8 mouse cellular contexts compared by ENCODE assay signal in genomic region chr1:175491861-175492682, GRCm38 (mm10). TPM values are rescaled to one million over a fixed set of nuclear protein-coding genes. Genes with fewer than 3 reads are reported as not detected.
DNase-seq lines count a peak whose midpoint lies in the region; ATAC-seq lines count a peak whose summit lies in the region.

Rgs7 (minus strand) TSS chr1:175492500.

- no peaks in the 10 kb centered on the region for H3K9me3 ChIP-seq in forebrain, embryonic 10.5 days
- no peaks in the 10 kb centered on the region for H3K9me3 ChIP-seq in heart, embryonic 15.5 days (replicated peaks)
- no peaks in the 10 kb centered on the region for H3K9me3 ChIP-seq in liver, embryonic 12.5 days (replicated peaks)

- H3K27me3 ChIP-seq in forebrain, embryonic 10.5 days (ENCODE audit: poor library complexity, severe bottlenecking) = peaks cover 49% of the 10 kb centered on the region
- H3K27me3 ChIP-seq in heart, embryonic 15.5 days = peaks cover 37% of the 10 kb centered on the region
- peaks cover 31% of the 10 kb centered on the region for H3K27me3 ChIP-seq in liver, embryonic 12.5 days (replicated peaks)

- WGBS in forebrain, embryonic 10.5 days = 1% methylated on average over 68 of the region's 82 CpGs
- WGBS in heart, embryonic 15.5 days = under 1% methylated on average over 70 of the region's 82 CpGs
- under 1% methylated on average over 59 of the region's 82 CpGs for WGBS in liver, embryonic 12.5 days (ENCODE audit: insufficient replicate concordance)

- peak within 1 kb of the TSS; percentile 83 for H3K27ac ChIP-seq in forebrain, embryonic 10.5 days
- no peak within 1 kb of the TSS for H3K27ac ChIP-seq in heart, embryonic 15.5 days
- H3K27ac ChIP-seq in liver, embryonic 12.5 days = no peak within 1 kb of the TSS

- H3K4me2 ChIP-seq in heart, embryonic 15.5 days = peak within 1 kb of the TSS; percentile 98
- peak within 1 kb of the TSS; percentile 76 for H3K4me2 ChIP-seq in liver, embryonic 12.5 days

- no peaks in the 10 kb centered on the region for H3K36me3 ChIP-seq in forebrain, embryonic 10.5 days (replicated peaks)
- H3K36me3 ChIP-seq in heart, embryonic 15.5 days = no peaks in the 10 kb centered on the region
- H3K36me3 ChIP-seq in liver, embryonic 12.5 days = no peaks in the 10 kb centered on the region

- peak; percentile 13 for DNase-seq in gastrocnemius, adult 18-20 months (ENCODE audit: low spot score)
- no peak for DNase-seq in gastrocnemius, adult 8-10 months (ENCODE audit: low spot score in 2 of 2)
- DNase-seq in forebrain, embryonic 10.5 days (ENCODE audit: extremely low spot score, low spot score) = peak; percentile 61
- DNase-seq in kidney, postnatal 14 days = peak; percentile 58
- peak; percentile 77 for DNase-seq in neural tube, embryonic 10.5 days (ENCODE audit: extremely low spot score, low spot score)
- DNase-seq in telencephalon, adult 2 months (ENCODE audit: low read depth, low spot score) = peak; percentile 42

- peak; percentile 81 for ATAC-seq in heart, embryonic 15.5 days (replicated peaks; ENCODE audit: insufficient number of reproducible peaks, insufficient read depth, low FRiP score, low read depth)
- ATAC-seq in liver, embryonic 12.5 days = peak; percentile 68

- H3K4me3 ChIP-seq in forebrain, embryonic 10.5 days = peak within 1 kb of the TSS; percentile 79
- H3K4me3 ChIP-seq in heart, embryonic 15.5 days = peak within 1 kb of the TSS; percentile 69
- H3K4me3 ChIP-seq in liver, embryonic 12.5 days = peak within 1 kb of the TSS; percentile 54

- H3K4me1 ChIP-seq in forebrain, embryonic 10.5 days = peaks cover 27% of the 10 kb centered on the region
- peaks cover 8% of the 10 kb centered on the region for H3K4me1 ChIP-seq in heart, embryonic 15.5 days (replicated peaks)
- H3K4me1 ChIP-seq in liver, embryonic 12.5 days = no peaks in the 10 kb centered on the region

- peak within 1 kb of the TSS; percentile 29 for H3K9ac ChIP-seq in heart, embryonic 15.5 days
- no peak within 1 kb of the TSS for H3K9ac ChIP-seq in liver, embryonic 12.5 days

RNA-seq across cellular contexts. Expression of gene Rgs7, which starts in this region (rescaled TPM):
- under 1 TPM; 0.19 to 0.27 TPM for total RNA-seq in gastrocnemius, adult 18-20 months (2021)
- total RNA-seq in gastrocnemius, adult 8-10 months (2022) = under 1 TPM in 2 of 4 experiments, not detected in 2; 0.31 to 0.46 TPM
- 1.3 and 1.4 TPM in 2 replicates for polyA plus RNA-seq in forebrain, embryonic 10.5 days (2016; fragmentation: Nextera tagmentation; extraction: Ambion mirVana)
- polyA plus RNA-seq in heart, embryonic 15.5 days (2015; fragmentation: Nextera tagmentation; extraction: Ambion mirVana) = 0.57 and 1.4 TPM in 2 replicates
- 0.07 and 0.17 TPM in 2 replicates for polyA plus RNA-seq in liver, embryonic 12.5 days (2016; fragmentation: Nextera tagmentation; extraction: Ambion mirVana)

Comparison
In these comparisons a context has a peak if more than half of its experiments do, and no peak if none do; other contexts are left out.
1. Peak in DNase-seq in gastrocnemius, adult 18-20 months; RNA of the gene not detected or under 1 TPM.
2. Peak in ATAC-seq, H3K4me3 ChIP-seq and H3K4me2 ChIP-seq in liver, embryonic 12.5 days; RNA of the gene not detected or under 1 TPM.
3. DNase-seq: peak in forebrain, embryonic 10.5 days (single experiment), kidney, postnatal 14 days (single experiment), neural tube, embryonic 10.5 days (single experiment) and telencephalon, adult 2 months (single experiment); none in gastrocnemius, adult 8-10 months (0 of 2).
4. Peak in every context shown above with its lines, with median percentiles within 50 percentile points of each other: H3K4me3 ChIP-seq.